Mouse (Mus musculus) megakaryocyte, embryonic 14.5 days (primary cell): Measurements from ENCODE around the gene Trpm8.

Experiments used
- FLI1 ChIP-seq: IDR thresholded peaks from 2 replicates; pipeline ENCODE4 v1.6.1; 2012; ENCODE audit warnings: low read length, inconsistent platforms, mixed read lengths
- GATA1 ChIP-seq: IDR thresholded peaks from 3 replicates; pipeline ENCODE4 v1.6.1; 2012; ENCODE audit warnings: mixed read lengths, low read length, inconsistent platforms, borderline replicate concordance

DNA sequence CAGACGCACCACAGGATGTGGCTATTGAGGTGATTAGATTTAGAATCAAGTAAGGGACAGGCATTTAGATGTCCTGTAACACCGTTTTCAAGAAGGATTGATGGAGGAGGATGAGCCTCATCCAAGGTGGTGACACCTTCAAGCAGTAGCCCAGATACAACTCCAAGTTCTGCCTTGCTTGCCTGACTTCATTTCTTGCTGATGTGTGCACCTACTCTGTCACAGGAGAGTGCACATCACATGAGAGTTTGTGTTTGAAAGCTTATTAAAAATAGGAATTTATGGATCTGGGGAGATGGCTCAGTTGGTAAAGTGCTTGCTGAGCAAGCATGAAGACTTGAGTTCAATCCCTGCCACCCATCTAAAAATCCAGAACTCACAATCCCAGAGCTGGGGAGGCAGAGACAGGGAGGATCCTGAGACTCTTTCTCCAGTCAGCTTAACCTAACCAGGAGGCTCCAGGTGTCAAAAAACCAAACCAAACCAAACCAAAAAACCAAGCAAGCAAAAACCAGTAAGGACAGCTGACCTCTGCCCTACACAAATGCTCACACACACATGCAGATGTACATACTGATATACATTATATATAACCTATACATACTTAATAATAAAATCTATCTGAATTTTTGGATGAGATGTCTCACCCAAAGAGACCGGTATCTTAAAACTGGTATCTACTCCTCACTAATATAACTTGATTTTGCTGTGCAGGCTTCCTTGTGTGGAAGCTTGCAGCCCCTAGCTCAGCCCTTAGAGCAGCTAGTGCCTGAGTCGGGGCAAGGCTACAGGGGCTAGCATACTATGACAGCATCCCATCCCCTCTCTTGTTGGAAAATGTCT is 21.4 kb downstream of the Trpm8 start:
- TF ChIP-seq GATA1 (no peak), FLI1 (no peak)
